Mouse (Mus musculus) brain, embryonic 18.5 days (tissue): ENCODE measurements around the gene Ptn.
A peak's percentile ranks its signal among the peaks of the same experiment; 100 is the strongest.

Source experiments
- DNase-seq: peaks from one replicate; pipeline ENCODE4 v3.0.0-alpha.2; 2012; ENCODE audit warnings: low read depth, low spot score

The Ptn gene

GRCm38 (mm10) chr6:36809747-36810285, at the start of gene Ptn:
Gene Ptn, minus strand, starts transcription at chr6:36810220.
- peak; percentile 73 for DNase-seq

DNA sequence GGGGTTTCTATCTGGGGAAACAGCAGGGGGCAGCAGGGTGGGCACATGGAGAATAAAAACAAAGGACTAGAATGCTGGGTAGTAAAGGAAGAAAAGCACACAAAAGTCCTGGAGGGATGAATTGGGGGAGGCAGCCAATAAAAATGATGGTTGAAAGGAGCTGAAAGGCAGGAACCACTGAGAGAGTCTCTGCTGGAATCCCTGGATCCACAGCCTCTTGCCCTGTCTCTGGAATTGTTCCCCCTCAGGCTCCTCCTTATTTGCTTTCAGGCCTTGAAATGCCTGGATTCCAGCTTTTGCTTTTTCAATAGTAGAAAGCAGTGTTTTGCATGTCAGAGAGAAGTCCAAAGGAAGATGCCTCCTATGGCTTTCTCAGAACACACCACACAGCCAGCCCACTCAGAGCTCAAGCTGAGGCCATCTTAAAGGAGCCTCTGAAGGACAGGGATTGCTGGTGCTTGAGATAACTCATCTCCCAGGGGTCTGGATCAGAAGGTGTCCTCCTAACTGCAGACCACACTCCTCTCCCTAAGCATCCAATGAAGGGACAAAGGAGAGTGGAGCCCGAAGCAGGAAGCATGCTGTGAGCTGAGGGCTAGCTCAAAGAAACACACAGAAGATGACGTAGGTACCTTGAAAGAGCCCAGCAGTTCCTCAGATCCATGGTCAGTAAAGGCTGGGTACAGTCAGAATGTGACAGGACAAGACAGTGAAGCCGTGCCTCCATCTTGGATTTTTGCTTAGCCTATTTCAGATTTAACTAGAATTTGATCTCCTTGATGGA, 48.4 kb upstream of the Ptn start:
- no peak for DNase-seq

- no peak for DNase-seq
Measured at GRCm38 (mm10) chr6:36857627-36858257, 47.7 kb upstream of the Ptn start.

- DNase-seq = no peak
Measured at GRCm38 (mm10) chr6:36850422-36851129, 40.6 kb upstream of the Ptn start.

- DNase-seq = no peak
Measured at GRCm38 (mm10) chr6:36845288-36845687, 35.3 kb upstream of the Ptn start.

DNA sequence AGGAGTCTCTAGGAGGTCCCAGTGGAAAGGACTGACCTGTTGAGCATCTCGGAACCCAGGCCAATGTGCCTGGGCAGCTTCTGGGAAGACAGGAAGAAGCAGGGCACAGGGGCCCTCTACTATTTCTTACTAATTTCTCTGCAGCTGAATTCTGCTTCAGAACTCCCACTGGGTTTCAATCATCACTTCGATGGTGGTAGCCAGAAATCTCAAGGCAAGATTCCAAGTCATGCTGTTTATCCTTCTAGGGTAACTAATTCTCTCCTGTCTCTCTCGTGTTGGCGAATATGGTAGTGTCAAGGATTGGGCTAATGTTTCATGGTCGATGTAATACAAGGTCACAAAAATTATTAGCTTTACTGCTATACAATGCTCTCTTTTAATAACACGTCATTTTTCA, 34.2 kb upstream of the Ptn start:
- no peak for DNase-seq

DNA sequence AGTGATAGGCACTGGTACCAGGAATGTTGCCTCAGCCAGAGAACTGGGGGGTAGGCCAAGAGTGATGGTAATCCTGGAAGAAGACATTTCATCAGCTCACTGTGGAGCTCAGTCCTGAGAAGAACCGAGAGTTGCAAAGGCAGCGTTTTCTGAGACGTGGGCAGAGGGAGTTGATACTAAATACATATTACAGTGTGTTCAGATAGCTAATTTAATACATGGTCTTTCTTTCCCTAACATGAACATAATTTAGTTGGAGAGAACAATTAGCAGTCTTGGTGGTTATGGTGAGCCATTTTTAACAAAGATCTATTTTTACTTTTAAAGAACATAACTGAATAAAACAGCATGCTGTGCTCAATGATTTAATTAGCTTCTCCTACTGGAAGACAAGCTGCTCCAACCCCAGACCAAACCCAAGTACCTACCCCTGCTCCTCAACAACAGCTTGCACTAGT, 33.0 kb upstream of the Ptn start:
- DNase-seq = no peak

- DNase-seq = no peak
Measured at GRCm38 (mm10) chr6:36842101-36842922, 32.3 kb upstream of the Ptn start.

DNA sequence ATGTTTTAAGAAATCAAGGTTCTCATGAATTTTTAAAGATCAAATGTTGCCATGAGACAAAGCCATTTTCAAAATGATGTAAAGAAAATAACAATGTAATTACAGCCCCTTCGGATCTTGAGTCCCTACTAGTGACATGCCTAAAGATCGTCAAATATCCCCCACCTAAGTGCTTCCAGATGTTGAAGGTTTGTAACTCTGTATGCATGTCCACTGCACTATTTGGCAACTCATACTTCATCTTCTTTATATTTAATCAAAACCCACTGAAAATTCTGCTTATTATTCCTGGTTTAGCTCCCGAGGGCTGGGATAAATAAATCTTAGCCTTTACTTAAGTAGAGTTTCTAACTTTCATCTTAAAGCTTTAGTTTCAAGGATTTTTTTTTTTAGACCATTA, 31.7 kb upstream of the Ptn start:
- no peak for DNase-seq

GRCm38 (mm10) chr6:36841174-36841573, 31.2 kb upstream of the Ptn start:
- DNase-seq = no peak

DNA sequence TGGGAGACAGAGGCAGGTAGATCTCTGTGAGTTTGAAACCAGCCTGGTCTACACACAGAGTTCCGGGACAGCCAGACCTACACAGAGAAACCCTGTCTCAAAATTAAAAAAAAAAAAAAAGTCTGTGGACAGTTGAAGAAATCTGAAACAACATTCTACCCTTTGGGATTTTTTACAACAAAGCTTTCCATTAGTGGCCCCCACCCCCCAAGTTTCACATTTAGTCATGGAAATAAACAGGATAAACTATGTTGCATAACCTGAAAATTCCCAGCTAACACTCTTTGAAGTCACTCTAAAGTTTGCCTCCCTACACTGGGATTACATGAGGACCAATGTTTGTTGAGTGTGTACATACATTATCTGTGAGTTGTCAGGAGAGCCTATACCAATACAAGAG, 28.7 kb upstream of the Ptn start:
- no peak for DNase-seq

- no peak for DNase-seq
Measured at GRCm38 (mm10) chr6:36835351-36835750, 25.3 kb upstream of the Ptn start.

- DNase-seq = no peak
Measured at GRCm38 (mm10) chr6:36834695-36835265, 24.8 kb upstream of the Ptn start.

- no peak for DNase-seq
Measured at GRCm38 (mm10) chr6:36832681-36833080, 22.7 kb upstream of the Ptn start.

- DNase-seq = no peak
Measured at GRCm38 (mm10) chr6:36832207-36832606, 22.2 kb upstream of the Ptn start.

- no peak for DNase-seq
Measured at GRCm38 (mm10) chr6:36830371-36830925, 20.4 kb upstream of the Ptn start.

DNA sequence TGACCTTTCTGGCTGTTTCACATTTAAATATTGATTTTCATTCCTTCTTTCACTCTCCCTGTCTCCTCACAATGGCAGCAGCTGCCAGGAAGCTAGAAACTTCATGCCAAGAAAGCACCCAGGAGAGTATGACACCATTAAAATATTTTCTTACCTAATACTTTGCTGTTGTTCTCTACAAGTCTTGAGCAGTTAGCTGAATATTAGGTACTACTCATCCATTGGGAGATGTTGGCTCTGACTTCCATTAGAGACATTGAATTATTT, 9.7 kb upstream of the Ptn start:
- DNase-seq = no peak

DNA sequence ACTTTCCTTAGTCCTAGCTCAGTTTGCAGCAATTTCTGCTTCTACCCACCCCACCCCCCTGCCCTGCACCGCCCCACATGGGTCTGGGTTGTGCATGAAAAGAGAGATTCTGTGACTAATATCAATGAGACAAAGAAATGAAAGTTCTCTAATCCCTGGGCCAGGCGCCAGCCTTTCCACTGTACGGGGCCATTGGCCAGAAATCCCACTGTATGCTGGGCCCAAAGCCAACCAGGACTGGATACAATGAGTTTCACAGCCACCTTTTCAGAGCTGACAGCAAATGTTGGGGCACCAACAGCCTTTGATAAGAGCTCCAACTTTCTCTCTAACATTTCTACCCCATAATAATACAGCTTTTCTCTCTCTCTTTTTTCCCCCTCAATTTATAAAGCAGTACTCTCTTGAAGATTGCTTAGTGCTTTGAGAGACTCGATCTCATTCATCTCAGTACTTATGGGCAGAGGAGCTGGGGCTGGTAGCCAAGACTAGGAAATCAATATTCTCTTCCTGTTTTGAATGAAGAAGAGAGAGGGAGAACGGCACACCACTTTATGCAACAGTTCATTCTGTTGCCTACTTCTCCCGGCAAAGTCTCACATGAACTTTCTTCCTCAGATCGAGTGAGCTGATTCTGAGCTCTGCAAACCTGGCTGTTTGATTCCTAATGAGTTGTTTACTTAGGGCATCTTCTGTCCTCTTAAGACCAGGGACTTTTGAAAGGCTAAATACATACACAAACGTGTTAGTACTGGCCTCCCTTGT, 9.2 kb upstream of the Ptn start:
- DNase-seq = no peak

- DNase-seq = no peak
Measured at GRCm38 (mm10) chr6:36818281-36819018, 8.4 kb upstream of the Ptn start.

DNA sequence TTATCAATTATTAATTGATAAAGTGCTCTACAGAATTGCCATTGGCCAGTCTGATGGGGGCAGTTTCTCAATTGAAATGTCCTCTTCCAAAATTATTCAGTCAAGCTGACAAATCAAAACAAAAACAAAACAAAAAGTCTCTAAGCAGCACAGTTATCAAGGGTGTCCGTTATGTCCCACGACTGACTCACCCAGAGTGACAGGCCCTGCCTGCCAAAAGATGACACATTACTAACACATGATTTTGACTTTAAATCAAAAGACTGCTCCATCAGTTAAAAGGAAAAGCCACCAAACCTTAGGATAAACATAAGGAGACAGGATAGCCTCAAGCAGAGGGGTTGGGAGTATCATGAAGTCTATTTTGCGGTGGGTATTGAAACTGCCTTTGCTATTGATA, 6.6 kb upstream of the Ptn start:
- DNase-seq = no peak
